Mouse (Mus musculus) c-Kit-positive CD71-positive TER-119-positive erythroid progenitor cells, embryonic 14.5 days (primary cell): ENCODE data around the gene Hba-a2.
A peak's percentile ranks its signal among the peaks of the same experiment; 100 is the strongest.

Experiments
- DNase-seq: peaks from one replicate; pipeline ENCODE4 v3.0.0-alpha.2; 2013; ENCODE audit warnings: low spot score

Gene Hba-a2

GRCm38 (mm10) chr11:32320507-32321195 is 24.4 kb downstream of the Hba-a2 start:
- DNase-seq: no peak

- DNase-seq: peak; percentile 84
Observed at GRCm38 (mm10) chr11:32321196-32321565, 24.9 kb downstream of the Hba-a2 start.

- peak; percentile 75 for DNase-seq
Observed at GRCm38 (mm10) chr11:32324609-32325008, 28.3 kb downstream of the Hba-a2 start.

- DNase-seq: no peak
Observed at GRCm38 (mm10) chr11:32331075-32331474, 34.8 kb downstream of the Hba-a2 start.

GRCm38 (mm10) chr11:32331861-32332260 is 35.6 kb downstream of the Hba-a2 start:
- DNase-seq: no peak

- DNase-seq: no peak
Observed at GRCm38 (mm10) chr11:32333235-32333634, 36.9 kb downstream of the Hba-a2 start.

GRCm38 (mm10) chr11:32336435-32336907 is 40.2 kb downstream of the Hba-a2 start:
- no peak for DNase-seq

- no peak for DNase-seq
Observed at GRCm38 (mm10) chr11:32339131-32339531, 42.8 kb downstream of the Hba-a2 start.

- peak; percentile 54 for DNase-seq
Observed at GRCm38 (mm10) chr11:32340476-32341473, 44.5 kb downstream of the Hba-a2 start.

GRCm38 (mm10) chr11:32342770-32343191 is 46.5 kb downstream of the Hba-a2 start:
- DNase-seq: peak; percentile 42

- DNase-seq: no peak
Observed at GRCm38 (mm10) chr11:32343350-32343749, 47.1 kb downstream of the Hba-a2 start.

GRCm38 (mm10) chr11:32345504-32346297 is 49.4 kb downstream of the Hba-a2 start:
- DNase-seq: no peak
